Mouse (Mus musculus): Measurements from ENCODE around the gene Bcl2a1d.
"Not testable (repeated sequence)": the region's sequence is repeated elsewhere in the genome, so short reads cannot be mapped to it uniquely, and the experiment has no call there.

Bcl2a1d gene

DNA sequence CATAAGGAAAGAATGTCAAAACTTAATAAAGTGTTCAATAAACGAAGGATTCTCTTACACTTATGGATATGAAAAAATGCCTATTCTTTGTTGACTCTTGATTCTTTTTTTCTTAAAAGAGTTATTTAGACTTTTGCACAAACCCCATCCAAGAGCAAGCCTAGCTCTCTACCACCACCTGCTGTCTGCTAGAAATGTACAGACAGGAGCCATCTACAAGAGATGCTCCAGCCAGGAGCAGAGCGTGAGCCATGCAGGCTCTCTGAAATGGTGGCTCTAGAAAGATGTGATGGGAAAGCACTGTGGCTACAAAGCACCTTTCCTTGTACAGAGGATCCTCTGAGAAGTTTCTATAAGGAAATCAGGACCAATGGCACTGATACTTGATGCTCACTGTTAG is 33.0 kb downstream of the Bcl2a1d start:
- not testable (repeated sequence) for DNase-seq (ENCODE audit: low read depth)

DNA sequence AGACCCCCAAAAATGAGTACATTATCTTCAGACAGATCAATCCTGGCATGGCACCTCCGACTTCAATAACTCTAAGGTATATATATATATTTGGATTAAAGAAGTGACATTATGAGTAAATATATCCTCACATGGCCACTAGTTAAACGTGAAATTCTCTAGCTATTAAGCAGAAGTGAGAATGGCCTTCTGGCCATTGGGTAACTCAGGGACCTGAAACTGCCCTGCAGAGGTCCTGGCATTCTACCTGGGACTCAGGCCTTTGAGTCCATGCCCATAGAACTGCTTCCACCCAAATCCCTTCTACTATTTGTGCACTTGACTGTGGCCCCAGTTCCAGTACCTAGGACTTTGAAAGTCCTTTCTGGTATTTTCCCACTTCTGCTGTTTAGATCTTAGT is 40.4 kb downstream of the Bcl2a1d start:
- not testable (repeated sequence) for DNase-seq (ENCODE audit: low read depth)

DNA sequence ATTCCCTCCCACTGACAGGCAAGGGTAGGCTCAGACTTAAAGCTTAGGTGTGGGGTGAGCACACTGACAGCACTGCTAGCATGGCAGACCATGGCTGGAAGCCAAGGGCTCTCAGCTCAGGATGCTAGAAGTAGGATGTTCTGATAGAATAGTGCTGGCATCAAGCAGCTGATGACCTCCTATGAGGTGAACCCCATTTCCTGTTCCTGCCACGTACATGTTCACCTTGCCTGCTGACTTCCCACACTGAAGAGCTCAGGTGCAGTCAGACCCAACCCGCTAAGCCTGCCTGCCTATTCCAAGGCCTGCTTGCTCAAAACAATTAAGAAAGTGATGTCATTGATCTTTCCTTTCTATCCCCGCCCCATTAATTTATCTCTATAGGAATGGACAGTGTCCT is 42.3 kb downstream of the Bcl2a1d start:
- DNase-seq (ENCODE audit: low read depth): not testable (repeated sequence)

DNA sequence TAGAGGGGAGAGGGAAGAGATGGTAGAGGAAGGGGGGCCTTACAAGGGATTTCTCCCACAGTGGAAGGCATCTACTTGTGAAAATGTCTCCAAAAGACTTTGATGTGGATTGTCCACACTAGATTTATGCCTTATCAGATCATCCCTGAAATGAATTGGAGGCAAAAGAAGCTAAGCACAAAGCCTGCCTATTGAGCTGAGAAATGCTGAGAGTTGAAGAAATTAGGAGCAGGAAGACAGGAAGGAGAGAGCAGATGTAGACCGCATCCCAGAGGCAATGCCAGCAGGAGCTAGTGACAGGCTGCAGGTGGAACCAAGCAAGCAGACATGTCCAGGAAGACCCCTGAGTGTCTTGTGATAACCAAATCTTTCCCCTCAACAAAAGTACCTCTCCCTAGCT is 45.0 kb downstream of the Bcl2a1d start:
- DNase-seq (ENCODE audit: low read depth): not testable (repeated sequence)
